Mouse (Mus musculus): ENCODE measurements around the gene Gucy1a1.

DNA sequence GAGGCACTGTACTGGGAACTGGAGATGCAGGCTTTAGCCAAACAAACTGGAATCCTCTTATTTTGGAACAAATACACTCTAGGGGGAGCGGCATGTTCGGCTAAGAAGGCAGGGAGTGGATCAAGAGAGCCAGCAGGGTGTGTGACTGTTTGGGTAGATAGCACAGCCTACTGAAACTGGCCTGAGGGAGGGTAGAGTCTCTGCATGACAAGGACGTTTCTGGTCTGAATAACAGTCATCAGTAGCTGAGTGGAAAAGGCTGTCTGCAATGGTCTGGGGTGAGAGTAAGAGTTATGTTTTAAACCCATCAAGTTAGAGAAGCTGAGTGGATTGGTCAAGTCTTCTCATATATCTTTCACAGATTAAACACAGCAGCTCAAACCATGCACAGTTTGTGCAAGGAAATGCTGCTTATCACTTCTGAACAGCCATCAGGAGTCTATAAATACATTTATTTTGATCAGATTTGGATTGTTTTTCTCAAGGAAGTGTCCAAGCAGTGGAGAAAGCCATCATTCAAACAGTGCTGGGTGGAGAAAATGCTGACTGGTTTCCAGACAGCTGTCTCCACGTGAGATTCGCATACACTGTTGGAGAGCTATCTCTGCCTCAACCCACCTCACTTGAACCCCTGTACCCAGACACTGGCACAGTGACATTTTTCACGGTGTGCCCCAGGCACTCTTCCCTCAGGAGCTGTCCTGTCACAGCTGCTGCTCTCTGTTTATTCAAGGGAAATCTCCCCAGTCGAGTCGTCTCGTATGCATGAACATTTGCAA lies 84.0 kb downstream of the Gucy1a1 start:
- TF ChIP-seq CTCF (IDR thresholded peaks at IDR 0.05; ENCODE audit: borderline replicate concordance, insufficient read depth, low read length) (no peak), POLR2A (IDR thresholded peaks at IDR 0.05; ENCODE audit: low read depth, low read length) (no peak)

Measured in embryonic fibroblast, embryonic 13.5 days (primary cell).